Mouse (Mus musculus): ENCODE data around the gene Cda. TPM values are rescaled to one million over a fixed set of nuclear protein-coding genes. Genes with fewer than 3 reads are reported as not detected.

Gene Cda
- polyA plus RNA-seq, 1 experiment from 2014 or later, result 8.1 TPM

DNA sequence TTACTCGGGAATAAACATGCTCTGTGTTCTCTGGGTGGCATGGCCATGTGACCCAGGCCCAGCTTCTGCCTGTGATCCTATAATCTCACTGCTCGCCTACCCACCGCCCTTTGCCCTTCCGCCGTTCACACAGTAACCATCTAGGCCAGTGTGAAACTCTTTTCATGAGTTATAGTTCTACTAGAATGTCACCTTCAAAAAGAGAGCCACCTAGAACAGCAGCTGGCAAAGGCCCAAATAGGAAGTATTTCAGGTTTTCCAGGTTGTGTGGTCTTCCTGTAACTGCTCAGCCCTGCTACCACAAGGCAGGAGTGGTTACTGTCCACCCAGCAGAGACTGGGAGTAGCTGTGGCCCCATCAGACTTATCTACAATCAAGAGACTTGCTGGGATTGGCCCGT is 25.0 kb downstream of the Cda start:
- H3K9ac ChIP-seq (ENCODE audit: low read depth, low read length), result no peak overlapping the region
- no peaks in the 10 kb centered on the region for H3K9me3 ChIP-seq (ENCODE audit: control insufficient read depth, low read length)
- ATAC-seq, result no peak
- H3K4me1 ChIP-seq (ENCODE audit: control insufficient read depth, insufficient read depth, low read depth, low read length), result no peaks in the 10 kb centered on the region
- no peak overlapping the region for H3K4me3 ChIP-seq (ENCODE audit: low read length)
- H3K4me2 ChIP-seq (ENCODE audit: low read length), result no peak overlapping the region
- WGBS, result 91% methylated on average over 6 of the region's 6 CpGs
- H3K27ac ChIP-seq (ENCODE audit: low read depth, low read length), result no peak overlapping the region
- no peaks in the 10 kb centered on the region for H3K36me3 ChIP-seq (ENCODE audit: control insufficient read depth, insufficient read depth, low read length)
- H3K27me3 ChIP-seq (replicated peaks; ENCODE audit: control insufficient read depth, insufficient read depth, low read length), result no peaks in the 10 kb centered on the region

DNA sequence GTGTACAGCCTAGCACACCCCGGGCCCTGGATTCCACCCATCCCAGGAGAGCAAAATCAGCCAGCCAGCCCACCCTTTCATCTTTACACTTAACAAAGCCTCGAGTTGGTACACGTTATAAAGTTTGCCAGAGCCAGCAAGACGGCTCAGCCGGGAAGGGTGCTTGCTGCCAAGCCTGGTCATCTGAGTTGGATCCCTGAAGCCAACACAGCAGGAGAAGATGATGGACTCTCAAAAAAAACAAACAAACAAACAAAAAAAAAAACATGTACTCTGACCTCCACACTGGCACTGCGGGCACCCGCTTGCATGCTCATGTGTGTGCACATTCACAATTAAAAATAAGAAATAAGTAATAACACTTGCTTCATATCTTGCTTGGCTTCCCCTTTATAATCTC is 25.7 kb downstream of the Cda start:
- Histone ChIP-seq H3K27me3 (replicated peaks; ENCODE audit: control insufficient read depth, insufficient read depth, low read length) (no peaks in the 10 kb centered on the region), H3K36me3 (ENCODE audit: control insufficient read depth, insufficient read depth, low read length) (no peaks in the 10 kb centered on the region), H3K4me3 (ENCODE audit: low read length) (no peak overlapping the region), H3K9ac (ENCODE audit: low read depth, low read length) (no peak overlapping the region), H3K27ac (ENCODE audit: low read depth, low read length) (no peak overlapping the region), H3K9me3 (ENCODE audit: control insufficient read depth, low read length) (no peaks in the 10 kb centered on the region), H3K4me1 (ENCODE audit: control insufficient read depth, insufficient read depth, low read depth, low read length) (no peaks in the 10 kb centered on the region), H3K4me2 (ENCODE audit: low read length) (no peak overlapping the region)
- WGBS, result 65% methylated on average over 7 of the region's 7 CpGs
- no peak for ATAC-seq

DNA sequence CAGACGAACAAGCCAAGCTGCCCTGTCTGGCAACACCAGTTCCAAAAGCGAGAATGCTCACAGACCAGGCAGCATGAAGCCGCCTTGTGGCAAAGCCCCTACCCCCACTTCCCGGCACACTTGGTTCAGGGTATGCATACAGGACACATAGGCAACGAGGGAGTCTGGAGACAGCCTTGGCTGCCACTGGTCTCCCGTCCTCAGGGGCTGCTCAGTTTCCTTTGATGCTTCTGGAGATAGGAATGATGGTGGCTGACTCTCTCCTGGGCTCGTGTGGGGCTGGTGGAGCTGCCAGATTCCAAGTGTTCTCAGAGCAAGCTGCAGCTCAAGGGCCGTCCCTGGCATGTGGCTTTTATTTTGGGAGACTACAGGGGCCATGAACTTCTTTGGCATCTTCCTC is 26.4 kb downstream of the Cda start:
- Histone ChIP-seq H3K9me3 (ENCODE audit: control insufficient read depth, low read length) (no peaks in the 10 kb centered on the region), H3K4me1 (ENCODE audit: control insufficient read depth, insufficient read depth, low read depth, low read length) (no peaks in the 10 kb centered on the region), H3K9ac (ENCODE audit: low read depth, low read length) (peak overlapping the region; percentile 19; the same call in 1 of the 2 replicates), H3K4me2 (ENCODE audit: low read length) (no peak overlapping the region), H3K4me3 (ENCODE audit: low read length) (no peak overlapping the region), H3K36me3 (ENCODE audit: control insufficient read depth, insufficient read depth, low read length) (no peaks in the 10 kb centered on the region), H3K27me3 (replicated peaks; ENCODE audit: control insufficient read depth, insufficient read depth, low read length) (no peaks in the 10 kb centered on the region), H3K27ac (ENCODE audit: low read depth, low read length) (no peak overlapping the region)
- ATAC-seq, result no peak
- WGBS, result 62% methylated on average over 8 of the region's 8 CpGs

DNA sequence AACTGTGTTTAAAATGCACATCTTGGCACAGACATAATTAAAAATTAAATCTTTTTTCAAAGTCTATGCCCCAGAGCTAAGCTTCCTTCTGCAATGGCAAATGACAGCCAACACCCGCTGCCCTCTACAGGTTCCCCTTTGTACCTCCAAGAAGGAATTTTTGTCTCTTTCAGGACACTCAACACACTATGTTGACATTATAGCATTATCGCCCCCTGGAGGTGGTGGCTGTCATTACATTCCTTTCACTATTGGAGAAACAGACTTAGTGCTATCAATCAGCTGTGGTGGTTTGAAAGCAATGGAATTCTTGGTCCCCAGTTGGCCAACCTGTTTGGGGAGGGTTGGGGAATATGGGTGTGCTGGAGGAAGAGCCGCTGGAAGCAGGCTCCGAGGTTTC is 27.8 kb downstream of the Cda start:
- no peak for ATAC-seq
- H3K36me3 ChIP-seq (ENCODE audit: control insufficient read depth, insufficient read depth, low read length), result no peaks in the 10 kb centered on the region
- no peaks in the 10 kb centered on the region for H3K4me1 ChIP-seq (ENCODE audit: control insufficient read depth, insufficient read depth, low read depth, low read length)
- H3K9me3 ChIP-seq (ENCODE audit: control insufficient read depth, low read length), result no peaks in the 10 kb centered on the region
- no peak overlapping the region for H3K9ac ChIP-seq (ENCODE audit: low read depth, low read length)
- 44% methylated on average over 4 of the region's 4 CpGs for WGBS
- no peaks in the 10 kb centered on the region for H3K27me3 ChIP-seq (replicated peaks; ENCODE audit: control insufficient read depth, insufficient read depth, low read length)
- H3K27ac ChIP-seq (ENCODE audit: low read depth, low read length), result no peak overlapping the region
- no peak overlapping the region for H3K4me3 ChIP-seq (ENCODE audit: low read length)
- H3K4me2 ChIP-seq (ENCODE audit: low read length), result no peak overlapping the region

DNA sequence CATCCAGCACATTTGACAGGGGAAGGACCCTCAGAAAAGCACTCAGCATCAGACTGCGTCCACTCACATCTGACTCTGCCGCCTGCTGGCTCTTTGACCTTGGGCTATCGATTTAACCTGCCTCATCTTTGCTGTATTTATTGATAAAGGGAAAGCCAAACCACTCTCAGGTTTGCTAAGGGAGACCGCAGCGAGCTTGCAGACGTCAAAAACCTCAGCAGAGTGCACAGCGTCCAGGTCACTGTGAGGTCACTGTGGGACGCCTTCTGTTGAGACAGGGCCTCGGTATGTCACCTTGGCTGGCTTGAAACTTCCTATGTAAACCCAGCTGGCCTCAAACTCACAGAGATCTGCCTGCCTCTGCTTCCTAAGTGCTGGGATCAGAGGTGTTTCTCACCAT is 30.5 kb downstream of the Cda start:
- 76% methylated on average over 9 of the region's 9 CpGs for WGBS
- Histone ChIP-seq H3K36me3 (ENCODE audit: control insufficient read depth, insufficient read depth, low read length) (no peaks in the 10 kb centered on the region), H3K27ac (ENCODE audit: low read depth, low read length) (no peak overlapping the region), H3K9ac (ENCODE audit: low read depth, low read length) (no peak overlapping the region), H3K4me1 (ENCODE audit: control insufficient read depth, insufficient read depth, low read depth, low read length) (no peaks in the 10 kb centered on the region), H3K9me3 (ENCODE audit: control insufficient read depth, low read length) (no peaks in the 10 kb centered on the region), H3K4me3 (ENCODE audit: low read length) (no peak overlapping the region), H3K27me3 (replicated peaks; ENCODE audit: control insufficient read depth, insufficient read depth, low read length) (no peaks in the 10 kb centered on the region), H3K4me2 (ENCODE audit: low read length) (no peak overlapping the region)
- ATAC-seq, result no peak

DNA sequence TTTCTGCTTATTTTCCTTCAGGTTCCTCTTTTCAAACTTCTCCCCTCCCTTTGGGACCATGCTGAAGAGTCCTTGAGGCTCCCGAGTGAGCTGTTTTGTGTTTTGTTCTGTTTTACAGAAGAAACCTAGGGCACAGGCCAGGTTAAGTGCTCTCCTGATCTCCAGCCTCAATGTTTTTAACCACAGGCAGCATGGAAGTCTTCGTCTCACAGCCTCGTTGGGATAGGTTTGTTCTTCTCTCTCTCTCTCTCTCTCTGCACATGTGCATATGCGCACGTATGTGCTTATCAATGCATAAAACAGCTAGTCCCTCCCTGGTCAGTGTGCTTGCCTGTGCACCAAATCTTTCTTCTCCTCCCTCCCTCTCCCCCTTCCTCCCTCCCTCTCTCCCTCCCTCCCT is 30.9 kb downstream of the Cda start:
- no peak for ATAC-seq
- Histone ChIP-seq H3K4me2 (ENCODE audit: low read length) (no peak overlapping the region), H3K4me3 (ENCODE audit: low read length) (no peak overlapping the region), H3K9me3 (ENCODE audit: control insufficient read depth, low read length) (no peaks in the 10 kb centered on the region), H3K27ac (ENCODE audit: low read depth, low read length) (no peak overlapping the region), H3K9ac (ENCODE audit: low read depth, low read length) (no peak overlapping the region), H3K36me3 (ENCODE audit: control insufficient read depth, insufficient read depth, low read length) (no peaks in the 10 kb centered on the region), H3K4me1 (ENCODE audit: control insufficient read depth, insufficient read depth, low read depth, low read length) (no peaks in the 10 kb centered on the region), H3K27me3 (replicated peaks; ENCODE audit: control insufficient read depth, insufficient read depth, low read length) (no peaks in the 10 kb centered on the region)
- WGBS, result 72% methylated on average over 5 of the region's 5 CpGs

DNA sequence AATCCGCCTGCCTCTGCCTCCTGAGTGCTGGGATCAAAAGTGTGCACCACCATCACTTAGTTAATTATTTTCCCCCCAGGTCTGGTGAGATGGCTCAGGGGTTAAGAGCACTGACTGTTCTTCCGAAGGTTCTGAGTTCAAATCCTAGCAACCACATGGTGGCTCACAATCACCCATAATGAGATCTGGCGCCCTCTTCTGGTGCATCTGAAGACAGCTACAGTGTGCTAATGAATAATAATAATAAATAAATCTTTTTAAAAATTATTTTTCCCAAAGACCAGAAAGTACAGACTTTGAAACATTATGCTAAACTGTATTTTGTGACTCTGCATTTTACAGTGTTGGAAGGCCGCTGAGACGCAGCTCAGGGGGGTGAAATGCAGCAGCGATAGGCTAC is 32.1 kb downstream of the Cda start:
- Histone ChIP-seq H3K9ac (ENCODE audit: low read depth, low read length) (no peak overlapping the region), H3K27ac (ENCODE audit: low read depth, low read length) (no peak overlapping the region), H3K9me3 (ENCODE audit: control insufficient read depth, low read length) (no peaks in the 10 kb centered on the region), H3K4me1 (ENCODE audit: control insufficient read depth, insufficient read depth, low read depth, low read length) (no peaks in the 10 kb centered on the region), H3K27me3 (replicated peaks; ENCODE audit: control insufficient read depth, insufficient read depth, low read length) (no peaks in the 10 kb centered on the region), H3K4me2 (ENCODE audit: low read length) (no peak overlapping the region), H3K36me3 (ENCODE audit: control insufficient read depth, insufficient read depth, low read length) (no peaks in the 10 kb centered on the region), H3K4me3 (ENCODE audit: low read length) (no peak overlapping the region)
- no peak for ATAC-seq
- 88% methylated on average over 6 of the region's 6 CpGs for WGBS

DNA sequence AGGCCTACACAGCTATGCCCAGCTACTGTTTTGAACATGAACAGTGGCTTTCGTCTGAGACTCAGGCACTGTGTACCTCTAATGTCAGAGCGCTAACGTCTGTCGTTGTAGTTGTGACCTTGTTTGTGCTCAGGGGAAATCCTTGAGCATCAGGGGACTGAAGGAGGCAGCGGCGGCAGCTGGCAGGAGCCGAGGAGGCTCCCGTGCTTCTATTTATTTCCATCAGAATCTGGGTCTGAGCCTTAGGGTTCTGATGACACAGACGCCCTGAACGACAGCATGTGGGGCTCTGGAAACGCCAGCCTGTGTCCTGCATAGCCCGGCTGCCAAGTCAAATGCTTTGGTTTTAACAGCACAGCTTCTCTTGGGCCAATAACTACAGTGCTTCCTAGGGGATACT is 32.8 kb downstream of the Cda start:
- no peaks in the 10 kb centered on the region for H3K4me1 ChIP-seq (ENCODE audit: control insufficient read depth, insufficient read depth, low read depth, low read length)

DNA sequence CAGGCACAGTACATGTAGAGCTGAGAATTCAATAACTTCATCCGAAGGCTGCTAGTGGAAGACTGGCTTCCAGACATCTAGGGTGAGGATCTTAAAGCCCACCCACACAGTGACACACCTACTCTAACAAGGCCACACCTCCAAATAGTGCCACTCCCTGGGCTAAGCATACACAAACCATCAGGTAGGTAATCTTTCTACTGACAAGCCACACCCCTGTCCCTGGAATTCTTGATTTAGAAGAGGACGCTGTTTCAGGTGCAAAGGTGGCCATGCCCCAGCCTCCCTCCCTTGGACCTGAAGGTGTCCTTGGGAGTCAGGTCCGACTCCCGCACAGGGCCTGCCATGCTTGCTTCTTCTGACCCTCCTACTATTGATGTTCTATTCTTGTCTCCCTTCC is 34.7 kb downstream of the Cda start:
- ATAC-seq, result no peak

More for the DNA sequence above, 32.8 kb downstream of the Cda start:
- Histone ChIP-seq H3K27ac (ENCODE audit: low read depth, low read length) (no peak overlapping the region), H3K36me3 (ENCODE audit: control insufficient read depth, insufficient read depth, low read length) (no peaks in the 10 kb centered on the region), H3K27me3 (replicated peaks; ENCODE audit: control insufficient read depth, insufficient read depth, low read length) (no peaks in the 10 kb centered on the region), H3K4me2 (ENCODE audit: low read length) (no peak overlapping the region), H3K9me3 (ENCODE audit: control insufficient read depth, low read length) (no peaks in the 10 kb centered on the region), H3K9ac (ENCODE audit: low read depth, low read length) (no peak overlapping the region), H3K4me3 (ENCODE audit: low read length) (no peak overlapping the region)
- ATAC-seq, result no peak
- WGBS, result 75% methylated on average over 12 of the region's 12 CpGs

DNA sequence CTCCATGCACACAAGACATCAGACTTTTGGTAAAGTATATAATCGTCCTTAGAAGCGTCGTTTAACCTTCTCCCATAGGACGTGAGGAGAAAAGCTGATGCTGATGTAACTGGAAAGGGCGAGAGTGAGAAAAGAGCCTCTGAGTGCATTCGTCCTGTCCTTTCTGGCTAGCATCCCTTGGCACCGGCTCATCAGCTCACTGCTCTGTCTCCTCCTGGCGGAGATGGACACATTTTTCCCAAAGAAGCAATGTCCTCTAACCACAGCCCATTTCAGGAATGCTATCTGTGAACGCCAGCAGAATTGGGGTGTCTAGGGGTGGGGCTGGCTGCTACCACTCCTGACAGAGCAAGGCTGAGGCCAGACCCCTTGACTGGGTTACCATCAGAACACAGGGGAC is 36.1 kb downstream of the Cda start:
- no peaks in the 10 kb centered on the region for H3K27me3 ChIP-seq (replicated peaks; ENCODE audit: control insufficient read depth, insufficient read depth, low read length)
- H3K4me2 ChIP-seq (ENCODE audit: low read length), result no peak overlapping the region
- ATAC-seq, result no peak
- WGBS, result 76% methylated on average over 9 of the region's 9 CpGs
- no peaks in the 10 kb centered on the region for H3K36me3 ChIP-seq (ENCODE audit: control insufficient read depth, insufficient read depth, low read length)
- no peak overlapping the region for H3K27ac ChIP-seq (ENCODE audit: low read depth, low read length)
- H3K4me1 ChIP-seq (ENCODE audit: control insufficient read depth, insufficient read depth, low read depth, low read length), result no peaks in the 10 kb centered on the region
- no peaks in the 10 kb centered on the region for H3K9me3 ChIP-seq (ENCODE audit: control insufficient read depth, low read length)
- H3K9ac ChIP-seq (ENCODE audit: low read depth, low read length), result no peak overlapping the region
- no peak overlapping the region for H3K4me3 ChIP-seq (ENCODE audit: low read length)

More for the DNA sequence above, 34.7 kb downstream of the Cda start:
- H3K4me3 ChIP-seq (ENCODE audit: low read length), result no peak overlapping the region
- 87% methylated on average over 4 of the region's 4 CpGs for WGBS
- H3K27ac ChIP-seq (ENCODE audit: low read depth, low read length), result no peak overlapping the region
- no peak overlapping the region for H3K4me2 ChIP-seq (ENCODE audit: low read length)
- no peak overlapping the region for H3K9ac ChIP-seq (ENCODE audit: low read depth, low read length)
- H3K4me1 ChIP-seq (ENCODE audit: control insufficient read depth, insufficient read depth, low read depth, low read length), result no peaks in the 10 kb centered on the region
- no peaks in the 10 kb centered on the region for H3K9me3 ChIP-seq (ENCODE audit: control insufficient read depth, low read length)
- no peaks in the 10 kb centered on the region for H3K27me3 ChIP-seq (replicated peaks; ENCODE audit: control insufficient read depth, insufficient read depth, low read length)
- H3K36me3 ChIP-seq (ENCODE audit: control insufficient read depth, insufficient read depth, low read length), result no peaks in the 10 kb centered on the region
